Mouse (Mus musculus) hindbrain, embryonic 16.5 days (tissue): ENCODE measurements at regions not wholly inside any gene's neighbourhood (a gene's known extent, or its start where the extent isn't known, plus 50 kb on each side); places are given as distances from the start of the nearest gene placed in this dataset.

ENCODE experiments used
- ATAC-seq: fragments of 200-750 bp; cut with Nextera tagmentation; 2 replicates; pipeline ENCODE4 v1.8.0; 2017; ENCODE audit warnings: moderate TSS enrichment, moderate library complexity
- H3K27ac ChIP-seq: fragments of 300-500 bp; sonication (generic); 2 replicates; pipeline ENCODE4 v1.5.1; 2014; ENCODE audit warnings: low read depth, mild to moderate bottlenecking, control low read depth, low read length, moderate library complexity
- H3K27me3 ChIP-seq: fragments of 300-500 bp; sonication (generic); replicated peaks from 2 replicates; pipeline ENCODE4 v1.6.1; 2014; ENCODE audit warnings: low read length; ENCODE audit not compliant: control insufficient read depth, insufficient read depth
- H3K36me3 ChIP-seq: fragments of 300-500 bp; sonication (generic); 2 replicates; pipeline ENCODE4 v1.6.1; 2014; ENCODE audit warnings: mild to moderate bottlenecking, low read length, moderate library complexity, mixed read lengths; ENCODE audit not compliant: control insufficient read depth, insufficient read depth
- H3K4me1 ChIP-seq: fragments of 300-500 bp; sonication (generic); 2 replicates; pipeline ENCODE4 v1.6.1; 2014; ENCODE audit warnings: low read depth, low read length; ENCODE audit not compliant: control insufficient read depth, insufficient read depth
- H3K4me2 ChIP-seq: fragments of 300-500 bp; sonication (generic); 2 replicates; pipeline ENCODE4 v1.6.1; 2014; ENCODE audit warnings: mild to moderate bottlenecking, low read length, control low read depth, moderate library complexity
- H3K4me3 ChIP-seq: fragments of 300-500 bp; sonication (generic); 2 replicates; pipeline ENCODE4 v1.5.1; 2014; ENCODE audit warnings: mild to moderate bottlenecking, low read length, control low read depth, moderate library complexity
- H3K9ac ChIP-seq: fragments of 300-500 bp; sonication (generic); 2 replicates; pipeline ENCODE4 v1.6.1; 2014; ENCODE audit warnings: low read depth, mild to moderate bottlenecking, control low read depth, low read length, moderate library complexity
- H3K9me3 ChIP-seq: fragments of 300-500 bp; sonication (generic); 2 replicates; pipeline ENCODE4 v1.6.1; 2014; ENCODE audit warnings: mild to moderate bottlenecking, low read length, moderate library complexity; ENCODE audit not compliant: control insufficient read depth
- WGBS: fragments of 180-500 bp; shearing (Covaris S2); extraction: QIAGEN DNeasy Blood & Tissue Kit; methylation state at CpG from one replicate; pipeline ENCODE4 v1.1.7; 2014; 5-methylcytosine and 5-hydroxymethylcytosine counted together

GRCm38 (mm10) chr13:107514236-107514635 is 492.3 kb upstream of the Kif2a start:
- Histone ChIP-seq H3K4me2 (no peak overlapping the region), H3K9me3 (no peaks in the 10 kb centered on the region), H3K9ac (no peak overlapping the region), H3K27ac (no peak overlapping the region), H3K36me3 (no peaks in the 10 kb centered on the region), H3K4me1 (no peaks in the 10 kb centered on the region), H3K4me3 (no peak overlapping the region), H3K27me3 (no peaks in the 10 kb centered on the region)
- ATAC-seq, result no peak
- WGBS, result 88% methylated on average over 3 of the region's 3 CpGs

DNA sequence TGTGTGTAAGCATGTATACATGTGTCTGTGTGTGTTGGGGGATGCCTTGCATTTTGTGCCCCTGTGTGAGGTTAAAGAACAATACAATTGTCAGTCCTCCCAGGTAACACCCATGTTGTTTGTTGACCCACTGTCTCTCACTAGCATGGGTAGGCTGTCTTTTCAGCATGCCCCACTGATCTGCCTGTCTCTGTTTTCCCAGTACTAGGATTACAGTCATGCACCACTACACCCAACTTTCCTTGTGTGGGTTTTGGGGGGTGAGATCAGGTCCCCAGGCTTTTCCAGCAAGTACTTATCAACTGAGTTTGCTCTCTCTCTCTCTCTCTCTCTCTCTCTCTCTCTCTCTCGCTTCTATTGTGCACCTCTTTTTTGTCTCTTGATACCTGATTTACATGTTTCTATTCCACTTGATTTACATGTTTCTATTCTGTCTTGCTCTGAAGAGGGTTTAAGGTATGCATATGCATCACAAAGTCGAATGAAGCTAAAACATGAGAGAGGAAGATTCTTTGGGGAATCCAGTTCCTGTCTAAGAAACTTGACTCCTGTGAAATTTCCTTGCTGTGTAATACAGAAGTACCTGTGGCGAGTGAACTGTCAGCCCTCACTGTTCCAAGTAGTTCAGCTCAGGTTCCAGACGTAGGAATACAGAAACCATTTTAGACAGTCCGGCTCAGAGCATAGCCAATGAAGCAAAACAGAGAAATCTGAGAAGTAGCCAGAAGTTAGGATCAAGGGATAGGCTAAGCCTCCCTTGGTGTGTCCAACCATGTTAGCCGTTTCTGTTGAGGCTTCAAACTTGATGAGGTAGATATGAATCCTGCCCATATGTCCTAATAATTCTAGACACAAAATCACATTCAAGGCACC is 491.6 kb upstream of the Kif2a start:
- ATAC-seq, result no peak
- H3K27ac ChIP-seq, result no peak overlapping the region
- WGBS, result 75% methylated on average over 6 of the region's 6 CpGs
- H3K4me2 ChIP-seq, result no peak overlapping the region
- no peaks in the 10 kb centered on the region for H3K4me1 ChIP-seq
- no peak overlapping the region for H3K9ac ChIP-seq
- H3K4me3 ChIP-seq, result no peak overlapping the region
- no peaks in the 10 kb centered on the region for H3K36me3 ChIP-seq
- H3K9me3 ChIP-seq, result no peaks in the 10 kb centered on the region
- no peaks in the 10 kb centered on the region for H3K27me3 ChIP-seq

GRCm38 (mm10) chr13:107507336-107507735 is 485.4 kb upstream of the Kif2a start:
- 74% methylated on average over 3 of the region's 3 CpGs for WGBS
- H3K9me3 ChIP-seq, result no peaks in the 10 kb centered on the region
- no peak overlapping the region for H3K9ac ChIP-seq
- no peak overlapping the region for H3K4me2 ChIP-seq
- H3K4me3 ChIP-seq, result no peak overlapping the region
- no peak for ATAC-seq
- no peaks in the 10 kb centered on the region for H3K36me3 ChIP-seq
- no peak overlapping the region for H3K27ac ChIP-seq
- no peaks in the 10 kb centered on the region for H3K27me3 ChIP-seq
- H3K4me1 ChIP-seq, result no peaks in the 10 kb centered on the region

DNA sequence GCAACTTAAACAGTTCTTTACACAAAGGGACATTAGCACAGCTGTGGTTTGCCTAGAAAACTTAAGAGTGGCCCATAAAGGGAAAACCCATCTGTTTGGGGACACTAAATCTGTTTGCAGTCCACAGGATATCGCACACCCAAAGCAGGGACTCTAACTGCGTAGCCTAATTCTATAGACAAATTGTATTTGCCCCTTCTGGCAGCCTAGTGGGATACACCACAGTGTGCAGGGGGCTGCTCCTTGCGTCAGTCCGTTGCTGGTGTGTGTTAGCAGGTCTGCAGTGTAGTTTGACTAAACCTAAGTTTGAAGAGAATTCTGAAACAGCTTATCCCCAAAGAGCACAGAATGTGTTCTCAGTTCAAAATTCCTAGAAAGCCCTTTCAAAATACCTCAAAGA is 484.9 kb upstream of the Kif2a start:
- 71% methylated on average over 4 of the region's 4 CpGs for WGBS

GRCm38 (mm10) chr13:107505318-107505717 is 483.4 kb upstream of the Kif2a start:
- no peak overlapping the region for H3K27ac ChIP-seq
- H3K9me3 ChIP-seq, result no peaks in the 10 kb centered on the region
- no peak overlapping the region for H3K9ac ChIP-seq
- H3K27me3 ChIP-seq, result no peaks in the 10 kb centered on the region
- no peak overlapping the region for H3K4me2 ChIP-seq
- no peaks in the 10 kb centered on the region for H3K36me3 ChIP-seq
- ATAC-seq, result no peak
- no peaks in the 10 kb centered on the region for H3K4me1 ChIP-seq
- no peak overlapping the region for H3K4me3 ChIP-seq

More for the DNA sequence above, 484.9 kb upstream of the Kif2a start:
- Histone ChIP-seq H3K4me2 (no peak overlapping the region), H3K27ac (no peak overlapping the region), H3K9me3 (no peaks in the 10 kb centered on the region), H3K27me3 (no peaks in the 10 kb centered on the region), H3K4me3 (no peak overlapping the region), H3K9ac (no peak overlapping the region), H3K4me1 (no peaks in the 10 kb centered on the region), H3K36me3 (no peaks in the 10 kb centered on the region)
- no peak for ATAC-seq

- ATAC-seq, result no peak
- Histone ChIP-seq H3K9ac (no peak overlapping the region), H3K4me1 (no peaks in the 10 kb centered on the region), H3K4me3 (no peak overlapping the region), H3K27me3 (no peaks in the 10 kb centered on the region), H3K36me3 (no peaks in the 10 kb centered on the region), H3K9me3 (no peaks in the 10 kb centered on the region), H3K27ac (no peak overlapping the region), H3K4me2 (no peak overlapping the region)
- WGBS, result 33% methylated on average over 7 of the region's 7 CpGs
Measured at GRCm38 (mm10) chr13:107502261-107502660, 480.3 kb upstream of the Kif2a start.

DNA sequence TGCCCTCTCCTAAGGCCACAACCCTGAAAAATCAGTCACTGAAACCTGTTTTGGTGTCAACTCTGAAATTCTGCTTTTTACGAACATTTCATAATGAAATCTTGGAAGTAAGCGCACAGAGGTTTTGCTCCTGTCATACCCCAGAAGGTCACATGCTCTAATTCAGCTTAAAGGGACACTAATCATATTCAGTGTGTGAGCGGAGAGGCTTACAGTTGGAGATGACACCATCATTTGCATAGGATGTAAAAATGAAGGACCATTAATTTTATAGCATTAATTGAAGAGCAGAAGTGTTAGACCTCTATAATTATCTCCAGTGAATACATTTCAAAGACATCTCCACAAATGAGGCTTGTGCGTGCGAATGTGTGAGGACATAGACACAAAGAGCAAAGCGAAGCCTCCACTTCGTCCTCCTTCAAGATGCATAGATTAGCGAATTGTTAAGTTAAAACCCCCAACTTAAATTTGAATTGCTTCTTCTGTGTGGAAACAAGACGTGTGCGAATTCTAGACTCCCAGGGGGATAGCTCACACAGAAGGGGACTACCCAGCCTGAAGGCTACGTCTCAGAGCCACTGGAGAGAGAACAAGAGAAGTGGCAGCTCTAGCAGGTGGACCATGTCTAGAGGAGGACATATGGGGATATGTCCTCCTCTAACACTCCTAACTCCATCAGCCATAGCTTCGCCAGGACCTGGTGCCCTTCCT is 479.0 kb upstream of the Kif2a start:
- no peak overlapping the region for H3K27ac ChIP-seq
- no peak overlapping the region for H3K4me3 ChIP-seq
- no peaks in the 10 kb centered on the region for H3K27me3 ChIP-seq
- no peak overlapping the region for H3K9ac ChIP-seq
- no peaks in the 10 kb centered on the region for H3K9me3 ChIP-seq
- no peaks in the 10 kb centered on the region for H3K4me1 ChIP-seq
- no peaks in the 10 kb centered on the region for H3K36me3 ChIP-seq
- no peak overlapping the region for H3K4me2 ChIP-seq
- 63% methylated on average over 12 of the region's 12 CpGs for WGBS
- no peak for ATAC-seq

- H3K4me1 ChIP-seq, result no peaks in the 10 kb centered on the region
- no peaks in the 10 kb centered on the region for H3K27me3 ChIP-seq
- no peak overlapping the region for H3K4me3 ChIP-seq
- H3K4me2 ChIP-seq, result no peak overlapping the region
- ATAC-seq, result no peak
- H3K27ac ChIP-seq, result no peak overlapping the region
- no peaks in the 10 kb centered on the region for H3K36me3 ChIP-seq
- H3K9ac ChIP-seq, result no peak overlapping the region
- 71% methylated on average over 4 of the region's 4 CpGs for WGBS
- no peaks in the 10 kb centered on the region for H3K9me3 ChIP-seq
Measured at GRCm38 (mm10) chr13:107499296-107499695, 477.4 kb upstream of the Kif2a start.

DNA sequence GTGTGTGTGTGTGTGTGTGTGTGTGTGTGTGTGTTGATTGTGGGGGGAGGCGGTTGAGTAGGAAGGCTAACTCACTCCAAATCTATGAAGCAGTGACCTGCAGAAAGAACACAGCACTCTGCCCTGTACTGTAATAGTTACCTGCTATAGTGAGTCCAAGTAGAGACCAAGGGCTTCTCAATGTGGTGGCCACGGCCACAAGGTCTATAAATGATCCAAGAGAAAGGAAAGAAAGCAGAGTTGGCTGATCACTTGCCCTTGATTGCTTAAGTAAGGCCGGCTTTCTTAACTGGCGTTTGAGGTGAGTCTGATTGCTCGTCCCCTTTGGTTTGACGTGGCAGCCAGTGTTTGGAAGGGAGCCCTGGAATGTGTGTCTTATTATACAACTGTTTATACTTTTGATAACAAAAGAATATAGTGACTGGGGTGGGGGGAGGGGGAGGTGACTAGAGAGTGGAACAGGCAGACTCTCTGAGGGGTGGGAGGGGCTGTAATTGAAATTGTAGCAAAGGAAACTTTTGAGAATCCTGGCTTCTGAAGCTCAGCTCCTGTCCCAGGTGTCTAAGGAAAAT is 473.3 kb upstream of the Kif2a start:
- WGBS, result 50% methylated on average over 6 of the region's 6 CpGs
- no peak overlapping the region for H3K4me2 ChIP-seq
- no peaks in the 10 kb centered on the region for H3K9me3 ChIP-seq
- no peaks in the 10 kb centered on the region for H3K27me3 ChIP-seq
- no peak for ATAC-seq
- no peaks in the 10 kb centered on the region for H3K36me3 ChIP-seq
- H3K27ac ChIP-seq, result no peak overlapping the region
- no peak overlapping the region for H3K9ac ChIP-seq
- no peak overlapping the region for H3K4me3 ChIP-seq
- no peaks in the 10 kb centered on the region for H3K4me1 ChIP-seq
